Mouse (Mus musculus) layer of hippocampus, adult 11-12 months (tissue): ENCODE measurements around the gene Zfp60.

ENCODE experiments used
- DNase-seq: peaks from one replicate; pipeline ENCODE4 v3.0.0; 2022; ENCODE audit warnings: low spot score

Gene Zfp60

DNA sequence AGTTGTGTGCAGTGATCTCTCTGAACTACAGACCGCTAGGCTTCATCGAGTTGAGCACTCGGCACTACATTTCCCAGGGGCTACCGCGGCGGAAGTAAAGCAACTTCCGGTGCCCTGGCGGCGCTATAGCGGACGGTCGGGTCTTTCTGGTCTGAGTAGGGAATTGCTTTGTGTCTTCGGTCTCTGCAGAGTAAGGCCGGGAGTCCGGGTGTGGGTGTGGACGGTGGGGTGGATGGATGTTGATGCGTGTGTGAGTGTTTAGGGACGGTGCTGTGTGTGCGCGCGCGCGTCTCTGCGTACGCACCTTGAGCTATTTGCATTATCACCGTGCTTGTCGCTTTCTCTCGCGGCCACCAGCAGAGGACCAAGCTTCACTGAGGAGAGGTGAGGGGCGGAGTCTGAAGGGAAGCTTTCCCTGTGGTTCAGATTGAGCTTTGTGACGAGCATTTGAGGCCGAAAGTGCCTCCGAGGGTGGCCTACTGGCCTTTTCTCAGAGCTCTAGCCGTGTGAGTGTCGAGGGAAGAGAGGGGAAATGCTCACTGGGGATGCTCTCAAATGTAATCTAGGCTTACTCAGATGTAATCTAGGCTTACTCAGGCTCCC, at the start of gene Zfp60:
TSS of gene Zfp60 (plus strand) at position 109 of the 603 bp plus-strand sequence.
- peak; percentile 88 for DNase-seq

GRCm38 (mm10) chr7:27683218-27683617, 48.0 kb upstream of the Zfp60 start:
- DNase-seq, result no peak

GRCm38 (mm10) chr7:27685220-27685619, 46.0 kb upstream of the Zfp60 start:
- no peak for DNase-seq

- no peak for DNase-seq
Measured at GRCm38 (mm10) chr7:27685681-27686080, 45.5 kb upstream of the Zfp60 start.

DNA sequence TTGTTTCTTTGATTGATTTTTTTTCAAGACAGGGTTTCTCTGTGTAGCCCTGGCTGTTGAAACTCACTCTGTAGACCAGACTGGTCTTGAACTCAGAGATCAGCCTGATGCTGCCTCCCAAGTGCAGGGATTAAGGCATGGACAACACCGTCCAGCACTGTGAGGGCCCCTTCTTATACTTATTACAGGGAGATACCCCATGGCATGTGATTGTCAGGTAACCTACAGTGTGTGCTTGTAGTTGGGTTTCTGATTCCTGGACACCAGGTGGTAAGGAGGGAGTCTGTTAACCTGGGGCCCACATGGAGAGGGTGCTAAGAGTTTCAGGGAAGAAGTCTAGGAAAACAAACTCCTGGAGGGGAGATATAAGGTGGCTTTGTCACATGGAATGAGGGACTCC, 44.1 kb upstream of the Zfp60 start:
- DNase-seq, result no peak

- no peak for DNase-seq
Measured at GRCm38 (mm10) chr7:27687836-27688235, 43.4 kb upstream of the Zfp60 start.

GRCm38 (mm10) chr7:27688246-27688788, 42.9 kb upstream of the Zfp60 start:
- no peak for DNase-seq

- peak; percentile 97 for DNase-seq
Measured at GRCm38 (mm10) chr7:27688815-27689612, 42.2 kb upstream of the Zfp60 start, which contains the start of gene Zfp607b. Zfp607b (plus strand) TSS chr7:27689340.

GRCm38 (mm10) chr7:27691076-27691475, 40.1 kb upstream of the Zfp60 start:
- no peak for DNase-seq

GRCm38 (mm10) chr7:27696711-27697110, 34.5 kb upstream of the Zfp60 start:
- no peak for DNase-seq

- no peak for DNase-seq
Measured at GRCm38 (mm10) chr7:27710402-27710801, 20.8 kb upstream of the Zfp60 start.

- DNase-seq, result no peak
Measured at GRCm38 (mm10) chr7:27721951-27722350, 9.2 kb upstream of the Zfp60 start.

GRCm38 (mm10) chr7:27725566-27726538, 5.3 kb upstream of the Zfp60 start:
- peak; percentile 56 for DNase-seq

GRCm38 (mm10) chr7:27727471-27727870, 3.7 kb upstream of the Zfp60 start:
- DNase-seq, result no peak

DNA sequence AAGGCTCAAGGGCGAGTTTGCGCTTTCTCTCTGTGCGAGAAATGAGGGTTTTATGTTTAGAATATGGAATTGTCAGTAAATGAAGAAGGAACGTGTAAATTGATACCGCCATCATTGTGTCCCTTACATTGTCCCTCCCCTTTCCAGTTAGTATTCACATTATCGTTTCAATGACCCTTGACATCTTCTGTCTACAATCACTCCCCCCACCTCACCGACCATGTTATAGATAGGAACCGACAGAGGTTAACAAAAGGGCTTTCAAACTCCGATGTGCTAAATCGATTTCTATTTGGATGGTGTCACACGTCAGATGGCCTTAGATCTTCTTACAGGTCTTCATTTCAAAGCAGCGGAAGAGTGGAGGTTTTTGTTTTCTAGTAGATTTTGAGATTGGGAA, 757 bp downstream of the Zfp60 start:
- no peak for DNase-seq

- no peak for DNase-seq
Measured at GRCm38 (mm10) chr7:27732508-27732907, 1.3 kb downstream of the Zfp60 start.

GRCm38 (mm10) chr7:27735457-27735856, 4.3 kb downstream of the Zfp60 start:
- no peak for DNase-seq

DNA sequence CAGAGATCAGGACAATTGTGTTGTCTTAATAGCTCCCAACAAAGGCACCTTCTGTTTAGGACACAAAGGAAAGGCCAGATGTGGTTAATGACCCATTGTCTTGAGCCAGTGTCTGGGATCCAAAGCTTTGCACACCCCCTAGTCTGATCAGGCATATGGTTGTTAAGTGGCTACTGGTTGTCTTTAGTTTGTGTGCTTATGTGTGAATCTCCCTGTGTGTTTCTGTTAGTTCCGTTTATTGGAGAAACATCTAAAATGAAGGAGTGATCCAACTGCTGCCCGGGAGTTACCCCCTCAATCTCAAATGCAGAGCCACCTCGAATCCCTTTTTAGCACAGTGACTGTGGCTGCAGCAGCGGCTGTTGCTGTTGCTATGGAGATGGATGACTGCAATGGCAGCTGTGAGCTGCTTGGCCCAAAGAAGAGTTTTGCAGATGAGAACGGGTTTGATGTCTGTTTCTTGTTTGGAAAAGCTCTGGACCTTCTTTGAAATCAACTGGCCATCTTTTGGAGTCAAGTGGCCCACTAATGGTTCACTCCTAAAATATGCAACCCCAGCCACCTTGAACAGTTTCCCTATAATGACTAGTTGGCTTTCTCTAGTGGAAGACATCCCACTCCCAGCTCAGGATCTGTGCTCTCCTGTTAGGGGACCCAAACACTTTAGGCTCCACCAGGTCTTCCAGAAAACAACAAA, 25.3 kb downstream of the Zfp60 start:
- DNase-seq, result peak; percentile 16

DNA sequence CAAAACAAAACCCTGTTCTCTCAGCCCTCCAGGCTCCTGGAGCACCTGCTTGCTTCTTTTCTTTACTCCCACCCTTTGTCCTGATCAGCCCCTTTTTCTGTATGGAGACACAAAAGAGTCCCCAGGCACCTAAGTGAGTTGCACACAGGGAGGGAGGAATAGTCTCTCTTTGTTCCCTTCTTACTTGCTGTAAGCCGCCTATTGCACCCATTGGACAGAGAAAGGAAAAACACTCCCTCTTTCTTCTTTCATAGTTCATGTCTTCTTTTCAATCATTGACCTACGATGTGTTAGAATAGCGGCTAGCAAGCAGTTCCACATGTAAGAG, 25.8 kb downstream of the Zfp60 start:
- no peak for DNase-seq

DNA sequence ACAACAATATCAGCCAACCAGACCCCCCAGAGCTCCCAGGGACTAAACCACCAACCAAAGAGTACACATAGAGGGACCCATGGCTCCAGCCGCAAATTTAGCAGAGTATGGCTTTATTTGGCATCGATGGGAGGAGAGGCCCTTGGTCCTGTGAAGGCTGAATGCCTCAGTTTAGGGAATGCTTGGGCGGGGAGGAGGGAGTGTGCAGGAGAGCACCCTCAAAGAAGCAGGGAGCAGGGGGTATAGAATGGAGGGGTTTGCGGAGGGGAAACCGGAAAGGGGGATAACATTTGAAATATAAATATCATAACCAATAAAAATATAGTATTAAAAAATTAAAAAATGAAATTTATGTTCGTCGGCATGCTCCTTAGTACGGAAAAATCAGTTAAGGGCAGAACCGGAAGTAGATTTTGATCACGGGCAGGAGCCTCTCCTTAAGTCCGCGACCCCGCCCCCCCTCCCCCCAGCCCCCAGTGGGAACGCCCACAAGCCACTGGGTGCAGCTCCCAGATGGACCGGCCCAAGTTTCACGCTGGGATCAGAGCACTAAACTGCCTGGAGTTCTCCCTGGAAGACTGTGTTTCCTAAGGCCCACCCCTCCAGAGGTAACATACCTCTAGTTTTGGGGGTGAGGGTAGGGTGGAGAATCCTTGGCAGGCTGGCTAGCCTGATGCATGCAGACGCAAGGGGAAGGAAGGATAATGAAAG, 34.1 kb downstream of the Zfp60 start:
- no peak for DNase-seq

DNA sequence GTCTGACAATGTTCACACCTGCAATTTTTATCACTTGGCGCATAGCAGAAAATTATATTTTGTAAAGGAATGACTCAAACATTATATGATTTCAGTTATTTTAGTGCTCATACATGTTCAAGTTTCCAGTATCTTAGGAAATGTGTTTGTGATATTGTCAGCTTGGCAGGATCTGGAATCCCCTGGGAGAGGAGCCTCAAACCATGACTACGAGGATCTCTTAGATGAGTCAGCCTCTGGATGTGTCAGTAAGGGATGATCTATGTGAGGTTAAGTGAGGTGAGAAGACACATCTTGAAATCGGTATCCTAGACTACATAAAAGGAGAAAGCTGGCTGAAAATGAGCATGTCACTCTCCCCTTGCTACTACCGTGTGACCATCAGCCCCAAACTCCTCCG, 58.1 kb downstream of the Zfp60 start:
- no peak for DNase-seq
